Mouse (Mus musculus): ENCODE data around the gene Arg1.

Arg1 gene

GRCm38 (mm10) chr10:24912576-24912975 lies 14.7 kb downstream of the Arg1 start:
- no peak for DNase-seq (ENCODE audit: low read depth)

GRCm38 (mm10) chr10:24911199-24911598 lies 16.1 kb downstream of the Arg1 start:
- no peak for DNase-seq (ENCODE audit: low read depth)

GRCm38 (mm10) chr10:24905627-24906026 lies 21.7 kb downstream of the Arg1 start:
- DNase-seq (ENCODE audit: low read depth), result no peak

- peak; percentile 36 for DNase-seq (ENCODE audit: low read depth)
These were observed 31.4 kb downstream of the Arg1 start for GRCm38 (mm10) chr10:24895927-24896326.

DNA sequence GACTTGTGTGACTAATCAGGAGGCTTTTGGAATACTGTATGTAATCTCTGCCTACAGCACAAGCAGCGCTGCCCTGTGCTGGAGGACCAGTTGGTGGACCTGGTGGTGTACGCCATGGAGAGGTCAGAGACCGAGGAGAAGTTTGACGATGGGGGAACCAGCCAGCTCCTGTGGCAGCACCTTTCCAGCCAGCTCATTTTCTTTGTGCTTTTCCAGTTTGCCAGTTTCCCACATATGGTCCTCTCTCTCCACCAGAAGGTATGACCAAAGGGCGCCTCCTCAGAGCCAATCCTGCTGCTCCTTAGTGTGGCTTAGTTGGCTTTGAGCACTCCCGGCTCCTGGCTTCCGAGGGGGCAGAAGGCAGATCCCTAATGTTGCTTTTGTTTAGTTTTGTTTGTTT lies 38.9 kb downstream of the Arg1 start:
- no peak for DNase-seq (ENCODE audit: low read depth)

DNA sequence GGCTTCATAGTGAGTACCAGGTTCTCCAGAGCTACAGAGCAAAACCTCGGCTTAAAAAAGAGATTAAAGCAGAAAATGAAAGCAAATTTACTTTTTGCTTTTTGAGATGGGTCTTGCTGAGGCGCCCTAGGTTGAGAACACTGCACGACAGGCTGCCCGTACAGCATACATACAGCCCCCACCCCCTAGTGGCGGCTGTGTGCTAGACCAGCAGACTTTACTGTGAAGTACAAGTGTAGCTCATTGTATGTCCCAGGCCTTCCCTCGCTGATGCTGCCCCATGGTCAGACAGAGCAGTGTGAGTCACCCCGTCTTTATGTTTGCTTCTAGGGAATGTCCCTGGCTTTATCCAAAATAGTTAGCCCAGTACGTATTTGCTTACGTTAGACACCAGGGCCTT lies 41.3 kb downstream of the Arg1 start:
- DNase-seq (ENCODE audit: low read depth), result peak; percentile 80

GRCm38 (mm10) chr10:24873624-24874023 lies 53.7 kb downstream of the Arg1 start:
- DNase-seq (ENCODE audit: low read depth), result peak; percentile 33

DNA sequence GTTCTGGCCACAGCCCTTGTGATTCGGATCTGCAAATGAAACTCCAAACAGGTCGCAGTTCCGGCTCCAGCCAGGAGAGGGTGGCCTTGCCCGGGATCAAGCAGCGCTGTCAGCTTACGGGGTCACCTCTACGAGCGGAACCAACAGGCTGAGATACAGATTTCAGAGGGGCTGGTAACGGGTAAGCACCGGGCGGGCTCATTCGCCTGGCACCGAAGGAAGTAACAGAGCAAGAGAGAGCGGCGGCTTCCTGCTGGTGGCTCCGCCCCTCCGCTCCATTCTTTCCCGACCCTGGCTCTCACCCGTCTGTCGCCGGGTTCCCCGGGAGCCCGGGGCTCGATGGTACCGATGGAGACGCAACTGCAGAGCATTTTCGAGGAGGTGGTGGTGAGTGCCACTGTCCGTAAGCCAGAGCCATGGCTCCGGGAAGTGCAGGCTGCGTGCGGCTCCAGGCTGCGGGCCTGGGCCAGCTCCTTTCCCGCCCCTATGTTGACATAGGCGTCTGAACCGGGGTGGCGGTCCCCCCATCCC lies 57.5 kb downstream of the Arg1 start, which contains the start of gene Med23:
Gene Med23, plus strand, starts transcription at position 227 of the 531 bp plus-strand sequence.
- DNase-seq (ENCODE audit: low read depth), result peak; percentile 99
